Mouse (Mus musculus) cerebellum, adult 2 months (tissue): ENCODE measurements around the gene Sat2.
A peak's percentile ranks its signal among the peaks of the same experiment; 100 is the strongest.

Source experiments
- CTCF ChIP-seq: fragments of 200-500 bp; IDR thresholded peaks from 2 replicates; pipeline ENCODE4 v1.5.1; 2011; ENCODE audit warnings: low read depth, mild to moderate bottlenecking, control low read depth, low read length, moderate library complexity, borderline replicate concordance; ENCODE audit not compliant: insufficient read depth
- POLR2A ChIP-seq: fragments of 200-500 bp; IDR thresholded peaks from 2 replicates; pipeline ENCODE4 v1.6.1; 2011; ENCODE audit warnings: low read length, control low read depth, borderline replicate concordance; ENCODE audit not compliant: insufficient read depth

GRCm38 (mm10) chr11:69580572-69581146, 41.2 kb upstream of the Sat2 start:
- peak; percentile 38; the same call in 1 of the 2 replicates for TF ChIP-seq POLR2A
- no peak for TF ChIP-seq CTCF
